Mouse (Mus musculus) megakaryocyte, embryonic 14.5 days (primary cell): ENCODE results near the gene Fam172a.

ENCODE experiments used
- FLI1 ChIP-seq: IDR thresholded peaks from 2 replicates; pipeline ENCODE4 v1.6.1; 2012; ENCODE audit warnings: low read length, inconsistent platforms, mixed read lengths
- GATA1 ChIP-seq: IDR thresholded peaks from 3 replicates; pipeline ENCODE4 v1.6.1; 2012; ENCODE audit warnings: mixed read lengths, low read length, inconsistent platforms, borderline replicate concordance

DNA sequence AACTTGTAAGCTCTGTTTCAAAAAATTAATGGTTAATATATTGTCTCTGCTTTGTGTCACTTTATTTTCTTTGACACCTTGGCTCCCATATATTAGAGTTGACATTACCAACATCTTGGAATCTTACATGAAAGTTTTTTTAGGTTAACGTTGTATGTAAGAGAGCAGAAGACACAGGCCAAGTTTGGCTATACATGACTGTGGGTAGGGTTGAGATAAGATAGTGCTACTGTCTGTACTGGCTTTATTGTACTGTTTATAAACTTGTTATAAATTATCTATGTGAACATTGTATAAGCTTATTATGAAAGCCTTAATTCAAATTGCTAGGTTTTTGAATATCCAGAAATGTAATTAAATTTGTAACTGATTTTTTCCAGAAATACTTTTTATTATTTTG lies 197.9 kb downstream of the Fam172a start:
- TF ChIP-seq GATA1 (no peak), FLI1 (no peak)
